Mouse (Mus musculus): ENCODE data around the gene Exoc3l4.
A peak's percentile ranks its signal among the peaks of the same experiment; 100 is the strongest.

GRCm38 (mm10) chr12:111425789-111426460 is 9.1 kb downstream of the Exoc3l4 start:
- TF ChIP-seq CTCF (IDR thresholded peaks at IDR 0.05; ENCODE audit: control insufficient read depth, insufficient read depth, insufficient replicate concordance, low read depth, low read length): peak; percentile 96
- TF ChIP-seq POLR2A (IDR thresholded peaks at IDR 0.05; ENCODE audit: control insufficient read depth, low read depth, low read length): no peak
